Mouse (Mus musculus): ENCODE measurements around the gene Asprv1.

The Asprv1 gene

DNA sequence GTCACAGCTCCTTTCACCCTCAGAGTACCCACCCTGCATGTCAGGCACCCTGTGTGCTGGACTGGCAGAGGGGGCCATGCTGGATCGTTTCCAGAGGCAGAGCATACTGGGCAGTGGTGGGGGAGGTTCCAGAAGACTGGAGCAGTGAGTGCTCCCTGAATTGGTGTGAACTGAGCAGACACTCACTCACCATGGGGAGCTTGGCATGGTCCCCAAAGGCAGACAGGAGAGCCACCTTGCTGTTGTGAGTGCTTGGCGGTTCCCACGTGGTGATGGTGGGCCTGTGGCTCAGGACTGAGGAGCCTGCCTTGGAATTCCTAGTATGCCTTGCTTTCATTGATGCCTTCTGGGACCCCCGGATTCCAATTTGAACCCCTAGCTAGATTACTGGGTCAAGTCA is 4.8 kb upstream of the Asprv1 start:
- no peak for DNase-seq

DNA sequence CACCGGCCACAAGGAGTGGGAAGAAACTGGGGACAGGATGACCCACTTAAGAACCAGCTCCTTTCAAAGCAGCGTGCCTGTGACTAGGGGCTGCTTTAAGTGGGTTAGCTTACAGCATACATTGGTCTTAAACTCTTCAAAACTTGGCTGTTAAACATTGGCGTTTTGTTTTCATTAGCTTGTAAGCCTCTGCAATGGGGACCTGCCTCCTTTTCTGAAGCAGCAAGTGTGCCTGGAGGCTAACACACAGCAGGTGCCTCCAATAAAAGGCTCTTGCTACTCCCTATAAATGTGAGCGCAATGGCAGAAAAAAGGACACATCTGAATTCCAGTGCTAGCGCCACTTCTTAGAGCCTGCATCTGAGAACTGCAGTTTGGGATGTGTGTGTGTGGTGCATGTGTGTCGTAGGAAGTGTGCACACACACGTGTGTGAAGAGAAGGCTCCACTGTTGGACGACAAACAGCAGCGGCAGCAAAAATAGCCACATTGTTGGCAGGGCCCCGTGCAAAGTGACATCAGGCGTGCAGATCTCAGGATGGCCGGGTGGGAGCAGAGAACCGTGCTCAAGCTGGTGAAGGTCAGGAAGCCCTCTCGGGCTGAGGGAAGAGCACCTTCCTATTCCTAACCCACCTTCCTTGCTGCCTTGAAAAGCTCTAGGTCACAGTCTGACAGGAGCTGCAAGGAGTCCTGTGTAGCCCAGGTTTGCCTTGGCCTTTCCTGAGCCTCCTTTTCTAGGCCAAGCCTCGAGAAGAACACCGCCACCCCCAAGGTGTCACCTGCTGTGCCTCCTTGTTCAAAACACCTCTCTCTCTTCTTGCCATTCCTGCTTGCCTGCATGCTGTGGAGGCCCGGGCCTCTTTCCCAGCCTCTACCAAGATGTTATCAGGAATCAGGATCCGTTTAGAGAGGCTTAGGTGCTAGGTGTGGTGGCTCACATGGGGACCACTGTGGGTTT is 3.6 kb upstream of the Asprv1 start:
- DNase-seq: no peak

DNA sequence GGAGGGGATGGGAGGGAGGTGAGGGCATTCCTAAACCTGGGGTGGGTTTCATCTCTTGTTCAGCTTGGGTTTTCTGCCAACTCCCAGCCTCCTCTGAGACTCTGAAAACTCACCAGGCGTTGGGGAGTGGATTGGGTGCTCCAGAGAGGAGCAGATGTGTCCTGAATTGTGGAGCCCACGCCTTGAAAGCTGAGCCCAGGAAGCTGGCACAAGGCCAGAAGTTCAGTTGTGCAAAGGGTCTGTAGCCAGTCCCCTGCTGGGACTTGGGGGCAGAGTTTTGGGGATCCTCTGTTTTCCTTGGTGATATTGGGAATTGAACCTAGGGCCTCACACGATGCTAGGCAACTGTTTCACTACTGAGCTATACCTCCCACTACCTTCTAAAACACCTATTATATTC is 2.2 kb downstream of the Asprv1 start:
- no peak for DNase-seq

DNA sequence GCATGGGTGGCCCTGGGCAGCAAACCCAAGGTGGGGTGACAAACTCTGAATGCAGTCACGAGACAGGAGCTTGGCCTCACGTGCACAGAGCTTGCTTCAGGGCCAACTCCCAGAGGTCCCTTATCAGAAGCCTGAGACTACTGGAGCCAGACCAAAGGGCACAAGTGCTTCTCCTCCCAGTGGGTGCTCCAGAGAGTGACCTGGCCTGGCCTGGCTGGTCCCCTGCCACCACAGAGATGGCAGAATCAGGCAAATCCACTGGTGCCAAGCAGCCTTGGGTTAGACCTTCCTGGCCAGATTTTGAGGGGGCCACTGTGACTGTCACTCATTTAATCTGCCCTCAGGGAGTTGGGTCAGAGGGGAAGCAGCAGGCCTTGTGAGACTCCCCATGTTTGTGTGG is 8.5 kb downstream of the Asprv1 start:
- peak; percentile 97 for DNase-seq

DNA sequence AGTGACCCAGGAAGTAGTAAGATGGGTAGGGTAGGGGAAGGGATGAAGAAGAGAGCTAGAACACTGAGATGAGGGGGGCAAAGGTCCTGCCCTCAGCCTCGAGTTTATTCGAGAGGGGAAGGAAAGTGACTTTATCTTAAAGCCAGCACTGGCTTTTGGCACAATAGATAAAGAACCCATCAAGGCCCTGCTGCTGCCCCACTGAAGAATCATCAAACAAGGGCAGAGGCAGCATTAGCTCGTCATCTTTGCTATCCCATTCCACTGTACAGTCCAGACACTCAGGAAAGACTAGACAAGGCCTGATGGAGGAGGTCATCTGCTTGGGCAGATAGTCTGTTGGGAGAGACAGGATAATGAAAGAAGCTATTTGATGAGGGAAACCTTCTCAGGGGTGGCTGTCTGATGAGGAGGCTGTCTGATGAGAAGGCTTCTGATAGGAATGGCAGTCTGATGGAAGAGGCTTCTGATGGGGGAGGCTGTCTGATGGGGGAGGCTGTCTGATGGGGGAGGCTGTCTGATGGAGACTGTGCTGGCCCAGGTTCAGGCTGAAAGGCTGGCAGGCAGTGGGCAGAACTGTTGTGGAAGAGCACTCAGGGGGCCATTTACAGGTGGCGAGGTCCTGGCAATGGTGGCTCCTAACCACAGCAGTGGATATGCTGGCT is 9.3 kb downstream of the Asprv1 start:
- no peak for DNase-seq

DNA sequence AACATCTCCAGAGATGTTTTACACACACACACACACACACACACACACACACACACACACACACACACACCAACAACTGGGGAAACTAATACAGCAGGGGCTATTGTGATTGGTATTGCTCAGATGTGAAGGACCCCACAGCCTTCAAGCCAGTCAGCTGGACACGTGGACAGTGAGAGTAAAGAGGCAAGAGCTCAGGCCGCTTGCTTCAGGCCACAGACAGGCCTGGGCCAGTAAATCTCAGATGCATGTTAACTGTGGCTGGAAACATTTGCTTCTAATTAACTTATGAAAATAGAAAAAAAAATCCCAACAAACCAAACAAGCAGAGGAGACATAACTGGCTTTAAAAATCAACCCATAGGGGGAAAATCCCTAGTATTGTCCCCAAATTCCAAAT is 9.9 kb downstream of the Asprv1 start:
- DNase-seq: no peak

DNA sequence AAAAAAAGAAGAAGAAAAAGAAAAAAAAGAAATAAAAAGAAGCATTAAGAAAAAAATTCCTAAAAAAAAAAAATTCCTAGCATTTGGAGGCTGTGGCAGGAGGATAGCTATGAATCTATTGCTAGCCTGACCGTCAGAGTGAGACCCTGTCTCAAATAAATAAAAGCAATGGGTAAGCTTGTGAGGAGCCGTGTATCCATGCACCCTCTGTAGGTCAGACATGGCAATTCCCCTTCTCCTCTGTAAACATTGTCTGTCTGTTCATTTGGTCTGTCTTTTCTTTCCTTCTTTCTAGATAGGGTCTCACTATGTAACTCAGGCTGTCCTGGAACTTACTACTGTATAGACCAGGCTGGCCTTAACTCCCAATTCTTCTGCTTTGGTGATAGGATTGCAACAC is 10.5 kb downstream of the Asprv1 start:
- DNase-seq: no peak

DNA sequence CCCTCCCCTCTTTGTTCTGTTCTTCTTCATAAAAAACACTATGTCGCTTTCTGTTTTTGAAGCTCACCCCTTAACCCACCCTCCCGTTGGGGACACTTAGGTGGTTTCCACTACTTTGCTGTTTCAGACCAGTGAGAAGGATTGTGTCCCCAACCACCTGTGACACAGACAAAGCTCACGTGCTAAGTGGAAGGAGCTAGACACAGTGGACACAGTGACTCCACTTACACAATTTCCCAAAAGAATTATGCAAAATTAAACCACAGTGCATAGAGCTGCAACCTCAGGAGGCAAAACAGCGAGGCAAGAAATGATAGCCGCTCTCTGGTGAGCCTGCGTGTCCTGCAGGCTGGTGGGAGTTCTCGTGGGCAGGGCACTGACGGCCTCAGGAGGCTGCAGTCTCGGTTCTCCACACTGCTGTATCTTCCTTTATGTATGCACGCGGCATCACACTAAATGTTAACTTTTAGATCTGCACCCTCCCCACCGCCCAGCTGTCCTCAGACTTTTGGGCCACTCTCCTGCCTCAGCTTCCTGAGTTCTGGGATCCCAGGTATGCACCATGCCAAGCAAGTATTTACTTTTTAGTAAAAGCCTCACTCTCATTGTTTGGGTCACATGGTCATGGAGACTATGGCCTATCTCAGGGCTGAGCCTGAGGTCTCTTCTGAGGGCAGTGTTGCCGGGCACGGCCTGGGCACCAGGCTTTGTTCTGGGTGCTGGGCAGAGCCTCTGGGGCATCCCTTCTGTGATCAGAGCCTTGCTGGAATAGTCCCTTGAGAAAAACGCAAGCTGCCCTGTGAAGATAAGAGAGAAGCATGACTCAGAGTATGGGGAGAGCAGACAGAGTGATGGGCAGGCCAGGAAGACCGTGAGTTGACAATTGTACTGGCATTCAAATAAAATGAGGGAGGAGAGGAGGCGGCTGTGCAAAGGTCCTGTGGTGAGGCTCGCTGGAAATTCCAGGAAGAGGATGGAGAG is 11.5 kb downstream of the Asprv1 start:
- no peak for DNase-seq

DNA sequence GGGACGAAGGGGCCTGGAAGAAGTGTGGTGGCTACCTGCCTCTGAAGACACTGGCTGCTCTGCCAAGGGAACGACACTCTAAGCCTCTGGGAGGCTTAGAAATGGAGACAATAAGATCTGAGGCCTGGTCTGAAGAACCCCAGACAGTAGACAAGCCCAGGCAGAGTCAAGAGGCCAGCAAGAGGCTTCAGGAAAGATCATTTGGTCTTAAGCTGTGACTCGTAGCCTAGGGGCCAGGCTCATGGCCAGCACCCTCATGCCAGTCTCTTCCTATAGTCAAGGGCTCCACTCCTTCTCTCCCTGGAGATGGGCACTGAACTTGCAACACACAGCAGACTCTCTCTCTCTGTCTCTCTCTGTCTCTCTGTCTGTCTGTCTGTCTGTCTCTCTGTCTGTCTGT is 12.2 kb downstream of the Asprv1 start:
- DNase-seq: no peak

DNA sequence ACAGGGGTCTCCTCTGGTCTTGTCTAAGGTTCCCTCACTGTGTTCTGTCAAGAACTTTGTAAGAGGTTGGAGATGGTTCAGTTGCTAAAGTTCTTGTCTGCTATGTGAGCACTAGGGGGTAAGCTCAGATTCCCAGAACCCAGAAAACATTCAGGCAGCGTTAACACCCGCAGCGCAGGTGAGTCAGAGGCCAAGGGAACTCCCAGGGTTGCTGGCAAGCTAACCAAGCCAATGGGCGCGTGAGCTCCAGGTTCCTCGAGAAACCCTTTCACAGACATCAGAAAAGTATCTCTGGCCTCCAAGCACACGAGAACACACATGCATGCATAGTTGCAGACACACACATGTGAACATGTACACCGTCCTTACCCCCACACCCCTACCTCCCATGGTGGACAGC is 12.8 kb downstream of the Asprv1 start:
- no peak for DNase-seq

DNA sequence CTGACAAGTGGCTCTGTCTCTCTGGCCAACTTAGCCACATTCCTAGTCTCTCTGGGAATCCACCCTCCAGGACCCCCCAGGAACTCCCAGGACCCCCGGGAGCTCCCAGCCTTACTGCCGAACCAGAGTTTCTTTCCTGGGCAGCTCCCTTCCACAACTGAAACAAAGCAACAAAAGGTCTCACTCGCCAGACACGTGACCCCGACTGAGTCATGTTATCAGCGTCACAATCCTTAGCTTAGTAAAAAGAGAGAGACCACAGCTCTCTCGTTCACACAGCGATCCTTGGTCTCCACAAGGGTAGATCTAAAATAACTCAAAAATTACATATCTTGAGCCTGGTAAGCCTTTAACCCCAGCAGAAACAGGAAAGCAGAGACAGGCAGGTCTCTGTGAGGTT is 13.8 kb downstream of the Asprv1 start:
- DNase-seq: no peak

DNA sequence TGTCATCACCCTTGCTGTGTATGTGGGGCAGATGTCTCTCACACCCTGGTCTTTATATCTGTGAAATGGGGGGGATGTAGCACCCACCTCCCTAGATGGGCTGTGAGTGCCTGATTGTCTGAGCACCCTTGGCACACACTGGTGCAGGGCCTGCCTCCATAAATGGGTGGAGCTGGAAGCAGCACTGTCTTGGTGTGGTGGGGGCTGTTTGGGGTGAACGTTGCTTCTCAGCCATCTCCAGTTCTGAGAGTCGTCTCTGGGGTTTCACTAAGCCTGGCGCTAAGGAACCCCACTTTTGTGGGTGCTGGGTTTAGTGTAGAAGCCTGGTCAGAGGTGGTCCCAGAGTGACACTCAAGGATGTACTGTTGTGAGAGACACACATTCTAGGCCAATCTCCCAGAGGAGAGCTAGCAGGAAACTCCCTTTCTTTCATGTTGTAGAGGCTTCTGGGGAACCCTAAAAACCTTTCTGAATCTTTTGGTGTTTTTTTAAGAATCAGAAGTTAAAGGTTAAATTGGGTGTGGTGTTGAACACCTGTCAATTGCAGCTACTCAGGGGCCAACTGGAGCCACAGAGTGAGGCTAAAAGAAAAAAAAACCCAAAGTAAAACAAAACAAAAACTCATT is 16.9 kb downstream of the Asprv1 start:
- peak; percentile 78 for DNase-seq

DNA sequence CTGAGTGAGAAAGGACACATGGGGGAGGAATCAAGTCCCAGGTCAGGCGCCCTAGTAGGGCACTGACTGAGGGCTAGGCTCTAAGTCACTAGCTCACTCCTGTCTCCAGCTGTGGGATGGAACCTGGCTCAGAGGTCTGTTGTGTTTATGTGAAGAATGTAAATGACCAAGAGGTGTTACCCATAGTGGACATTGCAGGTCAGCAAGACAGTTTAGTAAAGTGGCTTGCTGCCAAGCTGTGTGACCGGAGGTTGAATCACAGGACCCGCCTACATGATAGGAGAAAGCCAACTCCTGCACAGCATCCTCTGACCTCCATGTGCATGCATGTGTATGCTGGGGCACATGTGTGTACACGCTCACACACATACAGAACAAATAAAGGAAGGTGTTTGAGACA is 17.6 kb downstream of the Asprv1 start:
- no peak for DNase-seq

DNA sequence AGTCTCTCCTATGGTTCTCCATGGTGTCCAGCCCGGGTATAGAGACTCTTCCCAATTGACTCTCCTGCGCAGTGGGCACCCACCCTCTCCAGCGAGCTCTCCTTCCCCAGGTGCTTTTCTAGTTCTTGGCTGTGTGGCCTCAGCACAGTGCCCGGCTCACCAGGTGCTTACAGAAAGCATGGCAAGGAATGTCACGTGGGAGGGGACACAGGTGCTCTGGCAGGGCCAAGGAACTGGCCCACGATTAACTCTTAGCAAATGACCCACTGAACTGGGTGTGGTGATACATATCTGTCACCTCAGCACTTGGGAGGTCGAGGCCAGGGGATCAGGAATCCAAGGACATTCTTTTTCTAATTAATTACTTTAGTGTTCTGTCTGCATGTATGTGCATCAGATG is 18.2 kb downstream of the Asprv1 start:
- DNase-seq: no peak

DNA sequence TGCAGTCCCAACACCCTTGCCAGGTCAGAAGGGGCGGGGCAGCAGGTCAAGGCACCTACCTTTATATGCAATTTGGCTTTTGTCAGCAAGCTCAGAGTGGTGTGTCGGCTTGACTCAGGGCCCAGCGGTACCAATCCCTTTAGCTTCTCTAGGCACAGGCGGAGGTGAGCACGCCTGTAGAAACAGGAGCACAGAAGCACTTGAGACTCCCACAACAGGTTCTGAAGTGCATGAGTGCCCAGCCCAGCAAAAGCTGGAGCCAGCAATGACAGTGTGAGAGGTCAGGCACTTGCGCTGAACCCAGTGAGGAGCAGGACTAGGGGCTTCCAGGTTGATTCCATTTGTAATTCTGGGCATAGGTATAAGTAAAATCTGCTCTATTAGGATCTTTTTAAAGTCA is 25.1 kb downstream of the Asprv1 start:
- DNase-seq: no peak

DNA sequence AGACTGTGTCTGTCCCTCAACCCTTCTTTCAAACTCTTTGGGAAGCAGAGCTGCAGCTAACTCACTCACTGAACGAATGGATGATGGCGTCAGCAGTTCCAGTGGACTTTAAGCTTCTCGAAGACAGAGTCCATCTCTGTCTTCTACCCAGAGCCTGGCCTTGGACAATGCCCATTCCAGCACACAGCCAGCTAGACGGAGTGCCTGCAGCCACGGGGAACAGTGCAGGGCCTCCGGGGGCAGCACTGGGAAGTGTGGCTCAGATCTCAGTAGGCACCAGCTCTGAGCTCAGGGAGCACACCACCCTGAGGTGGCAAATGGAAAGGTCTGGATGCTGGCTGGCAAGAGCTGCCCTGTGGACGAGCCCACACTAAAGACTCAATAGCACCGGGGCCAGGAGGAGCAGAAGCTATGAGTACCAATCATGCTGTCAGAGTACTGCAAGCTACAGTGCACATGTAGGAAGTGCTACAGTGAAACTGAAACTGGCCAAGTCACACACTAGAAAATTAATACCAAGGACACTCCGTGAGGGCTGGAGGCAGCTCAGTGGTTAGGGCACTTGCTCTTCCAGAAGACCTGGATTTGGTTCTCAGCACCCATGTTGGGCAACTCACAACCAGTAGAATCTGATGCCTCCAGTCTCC is 26.4 kb downstream of the Asprv1 start:
- DNase-seq: no peak

DNA sequence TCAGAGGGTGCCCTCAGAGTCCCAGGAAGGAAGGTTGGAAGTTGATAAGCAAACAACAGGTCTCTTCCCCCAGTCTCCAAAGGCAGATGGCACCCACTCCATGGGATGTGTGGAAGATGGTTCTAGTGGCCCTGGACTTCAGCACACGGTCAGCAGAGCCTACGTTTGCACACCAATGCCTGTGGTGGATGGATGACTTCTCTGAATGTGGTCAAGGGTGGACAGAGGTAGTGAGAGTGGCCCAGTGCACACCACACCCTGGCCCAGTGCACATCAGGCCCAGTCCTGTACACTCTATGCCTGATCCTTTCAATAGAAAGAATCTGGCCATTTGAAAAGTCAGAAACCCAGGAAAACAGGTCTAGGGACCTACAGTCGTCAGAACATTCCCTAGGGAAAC is 30.5 kb downstream of the Asprv1 start:
- no peak for DNase-seq

DNA sequence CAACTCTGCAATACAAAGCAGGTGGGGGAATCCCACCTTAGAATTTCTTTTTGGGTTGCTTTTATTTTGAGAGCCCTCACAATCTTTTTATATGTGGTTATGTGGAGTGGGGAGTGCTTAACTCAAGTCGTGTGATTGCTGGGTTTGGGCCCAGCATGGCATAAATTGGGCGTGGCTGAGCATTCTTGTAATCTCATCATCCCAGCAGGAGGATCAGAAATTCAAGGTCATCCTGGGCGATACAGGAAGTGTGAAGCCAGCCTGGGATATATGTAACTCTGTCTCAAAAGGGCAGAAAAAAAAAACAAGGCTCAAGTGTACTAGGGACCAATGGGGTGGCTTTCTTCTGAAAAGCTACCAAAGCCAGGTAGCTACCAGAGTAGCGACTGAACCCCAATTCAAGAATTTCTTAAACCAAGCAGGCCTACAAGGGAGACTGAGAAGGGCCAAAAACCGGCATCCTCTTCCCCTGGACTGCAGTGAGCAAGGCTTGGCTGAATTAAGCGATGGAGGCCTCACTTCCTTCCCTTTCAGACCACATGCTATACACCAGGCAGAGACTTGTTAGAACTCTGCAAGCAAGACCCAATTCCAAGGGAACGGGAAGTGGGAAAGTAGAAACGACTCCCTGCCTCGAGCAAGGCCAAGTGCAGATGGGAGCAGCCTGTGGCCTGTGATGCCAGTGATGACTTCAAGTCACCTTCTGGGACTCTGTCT is 32.4 kb downstream of the Asprv1 start:
- no peak for DNase-seq

DNA sequence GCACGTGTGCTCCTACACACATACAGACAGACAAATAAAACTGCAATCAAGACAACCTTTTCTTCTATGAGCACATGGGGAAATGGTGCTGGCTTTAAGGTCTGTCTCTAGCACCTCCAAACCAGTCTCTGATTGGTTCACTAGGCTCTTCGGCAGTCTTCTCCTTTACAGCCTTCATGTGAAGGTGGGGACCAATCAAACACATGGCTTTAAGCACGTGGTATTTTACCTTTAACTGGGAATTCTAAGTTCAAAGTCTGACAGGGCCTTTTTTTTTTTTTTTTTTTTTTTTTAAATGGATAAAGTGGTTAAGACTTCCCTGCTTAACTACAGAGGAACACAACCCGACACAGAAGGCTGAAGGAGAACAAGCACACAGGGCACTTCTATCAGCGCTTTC is 37.1 kb downstream of the Asprv1 start:
- DNase-seq: no peak

DNA sequence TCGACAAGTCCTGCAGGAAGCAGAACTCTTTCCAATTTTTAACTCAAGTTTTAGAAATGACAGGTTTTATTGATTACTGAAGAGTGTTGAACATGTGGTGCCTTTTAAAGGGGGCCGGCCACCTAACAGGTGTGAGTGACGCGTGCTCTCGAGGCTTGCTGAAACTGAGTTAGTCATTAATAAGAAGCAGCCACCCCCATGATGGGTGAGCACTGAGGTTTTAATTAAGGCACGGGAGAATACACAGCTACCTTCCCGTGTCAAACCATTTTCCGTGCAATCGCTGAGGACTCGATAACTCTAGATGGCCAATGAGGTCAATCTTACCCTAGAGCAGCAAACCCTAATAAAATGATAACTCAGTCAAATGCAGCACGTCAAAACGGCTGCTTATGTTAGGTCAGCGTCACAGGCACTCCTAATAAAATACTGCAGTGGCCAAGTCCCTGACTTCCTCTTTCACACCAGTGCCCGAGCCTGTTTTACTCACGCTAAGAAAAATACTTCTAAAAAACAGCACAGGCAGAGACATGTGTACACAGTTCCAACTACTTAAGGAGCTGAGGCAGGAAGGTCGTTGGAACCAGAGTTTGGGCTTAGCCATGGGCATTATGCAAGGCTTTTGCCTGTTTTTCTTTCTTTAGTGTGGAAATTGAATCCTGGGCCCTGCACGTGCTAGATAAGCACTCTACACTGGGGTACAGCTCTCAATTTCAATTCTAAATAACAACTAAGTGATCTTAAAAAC is 37.8 kb downstream of the Asprv1 start:
- DNase-seq: peak; percentile 86

DNA sequence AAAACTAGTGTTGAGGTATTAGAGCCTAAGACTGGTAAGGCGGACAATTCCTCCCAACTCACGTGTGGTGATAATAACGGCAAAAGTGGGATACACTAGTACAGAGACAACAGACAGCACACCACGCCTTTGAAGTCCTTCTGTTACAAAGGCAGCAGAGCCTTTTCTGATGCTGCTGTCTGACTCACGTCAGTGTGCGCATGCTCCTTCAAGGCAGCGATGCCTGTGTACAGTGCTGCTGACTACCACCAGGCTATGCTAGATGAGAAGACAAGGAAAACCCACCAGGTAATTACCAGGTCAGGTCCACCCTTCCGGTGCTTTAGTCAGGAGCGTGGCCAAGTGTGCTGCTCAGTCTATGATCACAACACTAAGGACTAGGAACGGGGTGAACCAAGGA is 39.1 kb downstream of the Asprv1 start:
- DNase-seq: no peak
